Mouse (Mus musculus) lung, adult 2 months (tissue): ENCODE data around the gene Zc3hav1l. TPM values are rescaled to one million over a fixed set of nuclear protein-coding genes. Genes with fewer than 3 reads are reported as not detected.

Experiments
- DNase-seq: peaks from one replicate; pipeline ENCODE4 v3.0.0; 2022
- H3K4me1 ChIP-seq: fragments of 200-500 bp; 2 replicates; pipeline ENCODE4 v1.6.1; 2011; ENCODE audit warnings: low read length; ENCODE audit not compliant: control insufficient read depth, insufficient read depth
- H3K4me3 ChIP-seq: fragments of 200-500 bp; replicated peaks from 2 replicates; pipeline ENCODE3; 2011; ENCODE audit warnings: low read depth, mild to moderate bottlenecking, control low read depth, low read length; ENCODE audit errors: extremely low read depth
- CTCF ChIP-seq: fragments of 200-500 bp; IDR thresholded peaks from 2 replicates; pipeline ENCODE4 v1.5.1; 2011; ENCODE audit warnings: mild to moderate bottlenecking, low read length, control low read depth; ENCODE audit not compliant: insufficient read depth
- POLR2A ChIP-seq: fragments of 200-500 bp; IDR thresholded peaks from 2 replicates; pipeline ENCODE4 v1.6.1; 2011; ENCODE audit warnings: low read depth, mild to moderate bottlenecking, control low read depth, low read length, borderline replicate concordance; ENCODE audit errors: extremely low read depth
- WGBS: fragments of 180-500 bp; shearing (Covaris S2); methylation state at CpG from one replicate; pipeline ENCODE4 v1.1.7; 2018; 5-methylcytosine and 5-hydroxymethylcytosine counted together
- polyA plus RNA-seq: library from polyadenylated mRNA; depleted of rRNA; stranded (reverse); fragments of >200 nt; gene quantifications from 2 replicates; pipeline ENCODE4 v1.2.3, GENCODE M21; 2012

Gene Zc3hav1l
- polyA plus RNA-seq, 1 experiment = 4.4 TPM

DNA sequence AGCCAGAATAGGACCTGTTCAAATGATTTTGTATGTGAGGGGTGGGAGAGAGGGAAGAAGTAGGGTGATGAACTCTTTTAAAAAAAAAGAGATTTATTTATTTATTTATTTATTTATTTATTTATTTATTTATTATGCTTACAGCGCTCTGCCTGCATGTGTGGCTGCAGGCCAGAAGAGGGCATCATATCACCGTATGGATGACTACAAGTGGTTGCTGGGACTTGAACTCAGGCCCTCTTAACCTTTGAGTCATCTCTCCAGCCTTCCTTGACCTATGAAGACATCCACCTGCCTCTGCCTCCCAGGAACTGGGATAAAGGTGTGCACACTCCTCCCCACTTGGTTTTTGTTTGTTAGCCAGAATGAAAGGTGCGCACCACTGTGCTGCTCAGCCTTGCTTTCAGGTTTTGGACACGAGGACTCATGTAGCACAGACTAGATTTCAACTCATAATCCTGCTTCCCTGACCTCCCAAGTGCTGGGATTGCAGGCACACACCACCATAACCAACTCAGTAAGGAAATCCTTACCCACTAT, 38.2 kb upstream of the Zc3hav1l start:
- peak; percentile 40 for TF ChIP-seq CTCF
- TF ChIP-seq POLR2A = no peak
- Histone ChIP-seq H3K4me1 (peaks cover 2% of the 10 kb centered on the region; the same call in 1 of the 2 replicates), H3K4me3 (no peak overlapping the region)
- WGBS = 83% methylated on average over 4 of the region's 4 CpGs
- no peak for DNase-seq

- TF ChIP-seq CTCF (no peak), POLR2A (no peak)
- H3K4me1 ChIP-seq = no peaks in the 10 kb centered on the region
- no peak overlapping the region for H3K4me3 ChIP-seq
- DNase-seq = no peak
- 76% methylated on average over 6 of the region's 6 CpGs for WGBS
These were observed 36.2 kb upstream of the Zc3hav1l start for GRCm38 (mm10) chr6:38335264-38335663.

DNA sequence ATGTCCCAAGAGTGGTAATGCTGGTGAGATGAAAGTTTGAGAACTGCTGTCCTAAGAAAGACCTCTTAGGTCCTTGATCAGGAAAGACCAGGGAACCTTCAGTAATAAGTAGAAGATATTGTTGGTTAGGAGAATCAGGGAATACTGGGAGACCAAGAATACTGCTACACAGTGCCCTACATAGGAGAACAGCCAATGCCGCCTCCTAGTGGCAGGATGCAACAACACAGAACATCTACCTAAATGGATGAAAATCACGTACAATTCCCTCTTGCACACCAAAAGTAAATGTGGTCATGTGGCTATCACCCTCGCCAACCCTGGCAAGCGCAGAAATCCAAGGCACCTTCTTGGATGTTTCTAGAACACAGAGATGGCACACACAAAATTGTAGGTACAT, 27.5 kb upstream of the Zc3hav1l start:
- 47% methylated on average over 4 of the region's 4 CpGs for WGBS
- no peak for TF ChIP-seq POLR2A
- TF ChIP-seq CTCF = peak; percentile 45; the same call in 1 of the 2 replicates
- Histone ChIP-seq H3K4me1 (no peaks in the 10 kb centered on the region), H3K4me3 (no peak overlapping the region)
- no peak for DNase-seq

DNA sequence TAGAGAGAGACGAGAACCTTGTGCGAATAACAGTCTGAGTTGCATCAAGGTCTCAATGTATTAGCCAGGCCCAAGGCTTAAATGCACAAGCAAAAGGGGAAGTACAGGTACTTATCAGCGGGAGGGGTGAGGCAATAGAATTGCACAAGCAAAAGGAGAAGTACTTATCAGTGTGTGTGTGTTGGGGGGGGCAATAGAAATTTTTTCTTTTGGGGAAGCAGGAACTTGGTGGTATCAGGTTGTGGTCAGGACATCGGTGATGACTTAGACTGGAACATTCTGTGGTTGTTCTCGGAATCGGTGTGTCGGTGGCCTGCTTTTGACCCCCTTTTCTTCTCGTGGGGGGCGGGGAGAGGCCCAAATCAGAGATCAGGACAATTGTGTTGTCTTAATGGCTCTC, 21.6 kb upstream of the Zc3hav1l start:
- no peak overlapping the region for H3K4me3 ChIP-seq
- no peak for DNase-seq
- TF ChIP-seq POLR2A = no peak
- no peak for TF ChIP-seq CTCF
- no peaks in the 10 kb centered on the region for H3K4me1 ChIP-seq
- 85% methylated on average over 9 of the region's 9 CpGs for WGBS

DNA sequence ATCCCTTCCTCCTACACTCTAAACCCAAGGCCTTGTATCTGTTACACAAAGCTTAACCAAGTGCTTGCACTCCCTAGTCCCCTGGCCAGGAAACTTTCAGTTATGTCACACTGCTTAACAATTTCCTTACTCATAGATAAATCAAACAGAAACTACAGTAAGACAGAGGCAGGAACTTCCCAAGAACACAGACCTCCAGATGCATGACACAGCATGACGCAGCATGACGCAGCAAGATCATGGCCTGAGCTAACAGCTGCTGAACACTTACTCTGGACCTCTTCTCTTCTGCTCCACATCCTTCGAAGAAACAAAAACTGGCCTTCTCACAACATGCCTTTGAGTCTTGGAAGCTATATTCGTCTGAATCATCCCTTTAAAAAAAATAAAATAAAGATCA, 17.0 kb upstream of the Zc3hav1l start:
- 91% methylated on average over 4 of the region's 4 CpGs for WGBS
- no peak for TF ChIP-seq CTCF
- TF ChIP-seq POLR2A = no peak

DNA sequence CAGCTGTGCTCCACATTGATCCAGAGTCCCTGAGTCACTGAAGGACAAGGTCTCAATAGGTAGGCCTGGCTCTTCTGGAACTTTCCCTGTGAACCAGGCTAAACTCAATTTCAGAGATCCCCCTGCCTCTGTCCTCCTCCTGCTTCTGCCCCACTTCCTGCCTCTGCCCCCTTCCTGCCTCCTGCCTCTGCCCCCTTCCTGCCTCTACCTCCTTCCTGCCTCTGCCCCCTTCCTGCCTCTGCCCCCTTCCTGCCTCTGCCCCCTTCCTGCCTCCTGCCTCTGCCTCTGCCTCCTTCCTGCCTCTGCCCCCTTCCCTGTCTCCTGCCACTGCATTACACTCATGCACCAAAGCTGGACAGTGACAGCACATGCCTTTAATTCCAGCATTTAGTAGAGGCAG, 10.7 kb upstream of the Zc3hav1l start:
- Histone ChIP-seq H3K4me1 (no peaks in the 10 kb centered on the region), H3K4me3 (no peak overlapping the region)
- no peak for DNase-seq
- TF ChIP-seq CTCF (no peak), POLR2A (no peak)

More for the DNA sequence above, 17.0 kb upstream of the Zc3hav1l start:
- H3K4me3 ChIP-seq = no peak overlapping the region
- DNase-seq = no peak
- H3K4me1 ChIP-seq = no peaks in the 10 kb centered on the region

GRCm38 (mm10) chr6:38304981-38305380, 5.9 kb upstream of the Zc3hav1l start:
- WGBS = 81% methylated on average over 3 of the region's 3 CpGs
- DNase-seq = no peak

DNA sequence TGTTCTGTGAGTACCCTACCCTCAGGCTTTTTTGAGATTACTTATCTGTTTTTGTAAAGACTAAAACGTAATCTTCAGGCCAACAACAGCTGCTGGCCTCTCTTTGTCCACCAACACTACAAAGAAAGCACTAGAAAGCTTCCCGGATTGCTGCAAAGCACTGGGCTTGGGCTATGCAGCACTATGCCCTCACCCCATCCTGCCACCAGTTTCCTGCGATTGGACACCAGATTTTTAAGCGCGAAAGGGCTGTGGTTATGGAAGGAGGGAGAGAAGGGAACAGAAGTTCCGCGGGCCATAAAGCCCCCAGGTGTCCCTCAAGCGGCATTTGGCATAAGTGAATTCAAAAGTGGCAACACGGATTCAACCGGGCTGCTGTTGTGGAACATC, 818 bp downstream of the Zc3hav1l start:
- TF ChIP-seq CTCF (no peak), POLR2A (no peak)
- 1% methylated on average over 10 of the region's 10 CpGs for WGBS
- Histone ChIP-seq H3K4me3 (peak overlapping the region; percentile 97), H3K4me1 (peaks cover 3% of the 10 kb centered on the region; the same call in 1 of the 2 replicates)
- DNase-seq = peak; percentile 12

More at GRCm38 (mm10) chr6:38304981-38305380, 5.9 kb upstream of the Zc3hav1l start:
- TF ChIP-seq CTCF (0 out of 2 replicates have a peak, but pooled peaks have one; percentile 4), POLR2A (no peak)
- Histone ChIP-seq H3K4me1 (no peaks in the 10 kb centered on the region), H3K4me3 (no peak overlapping the region)

DNA sequence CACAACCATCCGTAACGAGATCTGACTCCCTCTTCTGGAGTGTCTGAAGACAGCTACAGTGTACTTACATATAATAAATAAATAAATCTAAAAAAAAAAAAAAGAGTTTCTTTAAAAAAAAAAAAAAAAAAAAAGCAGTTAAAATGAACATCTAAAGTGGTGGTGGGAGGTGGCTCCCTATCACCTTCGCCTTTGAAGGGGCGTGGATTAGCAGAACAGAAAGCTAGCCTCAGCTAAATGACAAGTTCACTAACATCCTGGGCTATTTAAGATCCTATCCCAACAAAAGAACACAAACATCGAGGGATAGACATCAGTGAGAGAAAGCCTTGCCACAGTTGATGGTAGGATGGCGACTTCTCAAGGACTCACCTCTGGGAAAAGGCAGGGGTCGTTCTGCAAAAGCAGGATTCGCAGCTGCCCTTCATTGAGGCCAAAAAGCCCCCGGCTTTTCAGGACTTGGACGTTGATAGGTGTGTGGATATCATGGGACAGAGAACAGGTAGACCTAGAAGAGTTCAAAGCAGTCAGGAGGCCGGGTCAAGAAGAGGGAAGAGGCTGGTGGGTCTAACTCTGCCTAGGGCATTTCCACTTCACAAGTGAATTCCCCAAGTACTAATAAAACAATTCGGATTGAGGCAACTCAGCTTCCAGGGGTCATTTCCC, 1.3 kb downstream of the Zc3hav1l start:
- no peak overlapping the region for H3K4me3 ChIP-seq
- no peak for DNase-seq
- peaks cover 3% of the 10 kb centered on the region; the same call in 1 of the 2 replicates for H3K4me1 ChIP-seq
- TF ChIP-seq POLR2A = no peak
- TF ChIP-seq CTCF = no peak
- WGBS = 52% methylated on average over 12 of the region's 12 CpGs

DNA sequence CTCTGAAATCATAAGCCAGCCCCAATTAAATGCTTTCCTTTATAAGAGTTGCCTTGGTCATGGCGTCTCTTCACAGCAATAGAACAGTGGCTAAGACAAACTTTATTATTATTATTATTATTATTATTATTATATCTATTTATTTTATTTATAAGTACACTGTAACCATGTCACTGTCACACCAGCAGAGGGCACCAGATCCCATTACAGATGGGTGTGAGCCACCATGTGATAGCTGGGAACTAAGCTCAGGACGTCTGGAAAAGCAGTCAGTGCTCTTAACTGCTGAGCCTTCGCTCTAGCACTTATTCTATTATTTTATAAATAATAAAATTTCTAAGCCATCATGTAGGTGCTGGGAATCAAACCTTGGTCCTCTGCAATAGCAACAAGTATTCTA, 5.4 kb downstream of the Zc3hav1l start:
- no peak for TF ChIP-seq CTCF
- no peak for TF ChIP-seq POLR2A
- H3K4me3 ChIP-seq = no peak overlapping the region
- DNase-seq = no peak
- H3K4me1 ChIP-seq = peaks cover 6% of the 10 kb centered on the region
- WGBS = 81% methylated on average over 3 of the region's 3 CpGs
